Comparison of ENCODE assay signal across 8 mouse cellular contexts in the genomic region with DNA sequence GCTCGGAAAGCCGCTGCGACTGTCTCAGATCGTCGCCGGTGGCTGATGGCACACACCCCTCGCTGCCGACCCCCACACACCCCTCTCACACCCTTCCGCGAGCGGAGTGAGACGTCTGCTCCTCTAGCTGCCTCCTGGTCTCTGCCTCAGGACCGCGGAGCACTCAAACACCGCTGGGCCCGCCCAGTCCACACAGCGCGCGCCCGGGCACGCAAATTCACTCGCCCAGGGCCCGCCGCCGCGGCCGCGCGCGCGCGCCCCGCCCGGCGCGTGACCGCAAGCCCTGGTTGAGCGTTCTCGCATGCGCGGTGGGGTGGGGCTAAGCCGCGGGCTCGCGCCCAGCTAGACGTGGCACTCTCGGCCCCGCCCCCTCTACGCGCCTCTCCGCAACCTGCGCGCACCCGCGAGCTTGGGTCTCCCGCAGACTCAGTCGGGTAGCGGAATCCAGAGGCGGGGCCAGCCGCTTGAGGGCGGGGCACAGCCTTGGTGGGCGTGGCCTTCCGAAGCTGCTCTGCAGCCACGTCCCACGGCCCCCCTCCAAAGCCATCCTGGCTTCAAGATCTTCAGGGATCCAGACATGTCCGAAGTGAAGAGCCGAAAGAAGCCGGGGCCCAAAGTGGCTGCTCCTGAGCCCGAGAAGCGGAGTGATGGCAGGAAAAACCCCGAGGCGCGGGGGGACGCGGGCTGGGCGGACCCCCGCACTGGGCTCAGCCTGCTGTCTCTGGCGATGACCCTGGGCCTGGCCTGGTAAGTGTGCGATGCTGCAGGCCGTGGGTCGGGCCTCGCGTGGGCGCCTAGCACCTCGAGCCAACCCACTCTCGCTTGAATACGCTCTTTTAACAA. TPM values are rescaled to one million over a fixed set of nuclear protein-coding genes. Genes with fewer than 3 reads are reported as not detected.
DNase-seq lines count a peak whose midpoint lies in the region; ATAC-seq and TF ChIP-seq lines count a peak whose summit lies in the region.

Gene Apaf1 (minus strand): TSS at position 221 of the 843 bp plus-strand sequence.
Gene Ikbip (plus strand): TSS at position 391 of the 843 bp plus-strand sequence.

- peak within 1 kb of the TSS; percentile 77 for H3K4me2 ChIP-seq in forebrain, embryonic 16.5 days (ENCODE audit: low read length)
- peak within 1 kb of the TSS; percentile 78 for H3K4me2 ChIP-seq in lung, embryonic 14.5 days

- peaks cover 10% of the 10 kb centered on the region for H3K4me1 ChIP-seq in G1E (ENCODE audit: insufficient read depth, low read depth, low read length)
- peaks cover 6% of the 10 kb centered on the region for H3K4me1 ChIP-seq in forebrain, embryonic 16.5 days (replicated peaks; ENCODE audit: control insufficient read depth, insufficient read depth, low read length)
- no peaks in the 10 kb centered on the region for H3K4me1 ChIP-seq in lung, embryonic 14.5 days (ENCODE audit: insufficient read depth)
- H3K4me1 ChIP-seq in olfactory bulb, adult 2 months (ENCODE audit: control insufficient read depth, insufficient read depth, low read length): no peaks in the 10 kb centered on the region
- H3K4me1 ChIP-seq in thymus, adult 2 months (replicated peaks; ENCODE audit: control insufficient read depth, insufficient read depth, low read length): peaks cover 3% of the 10 kb centered on the region; the same call in 1 of the 2 replicates

- TF ChIP-seq POLR2A in olfactory bulb, adult 2 months (IDR thresholded peaks at IDR 0.05; ENCODE audit: insufficient read depth, low read depth, low read length): peak; percentile 69
- TF ChIP-seq POLR2A in thymus, adult 2 months (IDR thresholded peaks at IDR 0.05; ENCODE audit: control insufficient read depth, extremely low read depth, insufficient read depth, low read length, poor library complexity): peak; percentile 54; the same call in 1 of the 2 replicates

- no peak for TF ChIP-seq CTCF in G1E (IDR thresholded peaks at IDR 0.05; ENCODE audit: low read depth, low read length)
- no peak for TF ChIP-seq CTCF in layer of hippocampus, adult 2 months (conservative IDR thresholded peaks at IDR 0.05)
- TF ChIP-seq CTCF in lung, embryonic 14.5 days (IDR thresholded peaks at IDR 0.05; ENCODE audit: low read depth): no peak
- TF ChIP-seq CTCF in olfactory bulb, adult 2 months (IDR thresholded peaks at IDR 0.05; ENCODE audit: insufficient read depth, low read depth, low read length): no peak
- peak; percentile 63; the same call in 1 of the 2 replicates for TF ChIP-seq CTCF in thymus, adult 2 months (IDR thresholded peaks at IDR 0.05; ENCODE audit: borderline replicate concordance, control insufficient read depth, extremely low read depth, insufficient read depth, low read length, poor library complexity)

- peak within 1 kb of the TSS; percentile 98 for H3K4me3 ChIP-seq in G1E (ENCODE audit: low read depth, low read length)
- H3K4me3 ChIP-seq in forebrain, embryonic 16.5 days (replicated peaks; ENCODE audit: low read length): peak within 1 kb of the TSS; percentile 89
- peak within 1 kb of the TSS; percentile 95 for H3K4me3 ChIP-seq in layer of hippocampus, adult 2 months
- H3K4me3 ChIP-seq in lung, embryonic 14.5 days (ENCODE audit: low read depth, low read length): peak within 1 kb of the TSS; percentile 95
- peak within 1 kb of the TSS; percentile 83 for H3K4me3 ChIP-seq in olfactory bulb, adult 2 months (ENCODE audit: insufficient read depth, low read depth, low read length)
- H3K4me3 ChIP-seq in thymus, adult 2 months (ENCODE audit: control insufficient read depth, insufficient read depth, low read length): peak within 1 kb of the TSS; percentile 87

- DNase-seq in G1E (ENCODE audit: low spot score): peak; percentile 86
- DNase-seq in cerebellum, adult 18-20 months: peak; percentile 99 to 100
- peak; percentile 100 for DNase-seq in heart, postnatal 36 days
- DNase-seq in layer of hippocampus, adult 2 months (ENCODE audit: low spot score in 2 of 2): peak; percentile 99 to 100
- DNase-seq in lung, embryonic 14.5 days: peak; percentile 99
- peak; percentile 100 for DNase-seq in thymus, adult 2 months

- no peaks in the 10 kb centered on the region for H3K27me3 ChIP-seq in G1E (ENCODE audit: insufficient read depth, low read length)
- H3K27me3 ChIP-seq in forebrain, embryonic 16.5 days (replicated peaks; ENCODE audit: control insufficient read depth, insufficient read depth, low read length): no peaks in the 10 kb centered on the region
- no peaks in the 10 kb centered on the region for H3K27me3 ChIP-seq in lung, embryonic 14.5 days (ENCODE audit: insufficient read depth, low read length)
- H3K27me3 ChIP-seq in thymus, adult 2 months (ENCODE audit: control insufficient read depth, insufficient read depth, low read length): no peaks in the 10 kb centered on the region

- intact Hi-C loops in heart, postnatal 36 days (cut with DNase I): loop anchor here (2.0 kb wide), 1 partner anchor 40 kb away; no protein-coding TSS in a partner anchor

- H3K27ac ChIP-seq in forebrain, embryonic 16.5 days (ENCODE audit: low read length): peak within 1 kb of the TSS; percentile 85
- H3K27ac ChIP-seq in layer of hippocampus, adult 2 months: peak within 1 kb of the TSS; percentile 86
- peak within 1 kb of the TSS; percentile 84 for H3K27ac ChIP-seq in lung, embryonic 14.5 days (ENCODE audit: low read depth)
- no peak within 1 kb of the TSS for H3K27ac ChIP-seq in olfactory bulb, adult 2 months (ENCODE audit: insufficient read depth, low read depth, low read length)
- peak within 1 kb of the TSS; percentile 18; the same call in 1 of the 2 replicates for H3K27ac ChIP-seq in thymus, adult 2 months (ENCODE audit: control insufficient read depth, insufficient read depth, low read length)

- H3K9ac ChIP-seq in forebrain, embryonic 16.5 days (replicated peaks; ENCODE audit: low read depth, low read length): peak within 1 kb of the TSS; percentile 87
- peak within 1 kb of the TSS; percentile 85 for H3K9ac ChIP-seq in lung, embryonic 14.5 days

- peak; percentile 87 for ATAC-seq in G1E (ENCODE audit: extremely low read depth, insufficient number of reproducible peaks, low FRiP score, poor library complexity, severe bottlenecking)
- peak; percentile 94 for ATAC-seq in forebrain, embryonic 16.5 days
- ATAC-seq in lung, embryonic 14.5 days (ENCODE audit: insufficient read depth): peak; percentile 96

- under 1% methylated on average over 86 of the region's 87 CpGs for WGBS in forebrain, embryonic 16.5 days
- WGBS in lung, embryonic 14.5 days: under 1% methylated on average over 87 of the region's 87 CpGs
- WGBS in olfactory bulb, adult 2 months: under 1% methylated on average over 87 of the region's 87 CpGs
- whole genome bisulfite sequencing in thymus, adult 2 months: under 1% methylated on average over 87 of the region's 87 CpGs

- peaks cover 13% of the 10 kb centered on the region for H3K36me3 ChIP-seq in G1E (replicated peaks)
- no peaks in the 10 kb centered on the region for H3K36me3 ChIP-seq in forebrain, embryonic 16.5 days (ENCODE audit: control insufficient read depth, insufficient read depth)
- peaks cover 13% of the 10 kb centered on the region for H3K36me3 ChIP-seq in lung, embryonic 14.5 days (ENCODE audit: insufficient read depth)
- H3K36me3 ChIP-seq in thymus, adult 2 months (ENCODE audit: control insufficient read depth, insufficient read depth, low read length): peaks cover 5% of the 10 kb centered on the region

- no peaks in the 10 kb centered on the region for H3K9me3 ChIP-seq in G1E (replicated peaks)
- H3K9me3 ChIP-seq in forebrain, embryonic 16.5 days (ENCODE audit: control insufficient read depth, low read length): no peaks in the 10 kb centered on the region
- no peaks in the 10 kb centered on the region for H3K9me3 ChIP-seq in lung, embryonic 14.5 days (ENCODE audit: low read depth, low read length)

RNA-seq across cellular contexts. Expression of gene Apaf1, which starts in this region (rescaled TPM):
- total RNA-seq in G1E (2014; fragmentation: Nextera tagmentation) (39.3 and 42.7 TPM in 2 replicates), G1E (2017) (40.6 and 42.8 TPM in 2 replicates)
- 17.4 and 19.0 TPM in 2 replicates for polyA plus RNA-seq in G1E (2012)
- 21.8 and 23.9 TPM in 2 replicates for polyA plus RNA-seq in forebrain, embryonic 16.5 days (2015; fragmentation: Nextera tagmentation; extraction: Ambion mirVana)
- total RNA-seq in heart, postnatal 36 days (2021): 1 to 10 TPM; 7.8 to 8.2 TPM
- total RNA-seq in layer of hippocampus, adult 2 months (2021): 10 to 100 TPM; 12.7 to 15.4 TPM
- 26.9 and 27.1 TPM in 2 replicates for polyA plus RNA-seq in lung, embryonic 14.5 days (2014; fragmentation: Nextera tagmentation; extraction: Ambion mirVana)
- not detected in 2 replicates for polyA plus RNA-seq in olfactory bulb, adult 2 months (2012; ENCODE audit: insufficient read depth, insufficient read length, low replicate concordance, missing spikeins)
- 18.1 and 20.9 TPM in 2 replicates for polyA plus RNA-seq in thymus, adult 2 months (2012; rRNA removed)

RNA-seq across cellular contexts. Expression of gene Ikbip, which starts in this region (rescaled TPM):
- total RNA-seq in G1E (2014; fragmentation: Nextera tagmentation): 6.4 and 8.6 TPM in 2 replicates
- 8.7 and 10.4 TPM in 2 replicates for total RNA-seq in G1E (2017)
- 1.4 TPM in 2 replicates for polyA plus RNA-seq in G1E (2012)
- 12.1 and 12.9 TPM in 2 replicates for polyA plus RNA-seq in forebrain, embryonic 16.5 days (2015; fragmentation: Nextera tagmentation; extraction: Ambion mirVana)
- total RNA-seq in heart, postnatal 36 days (2021): 10 to 100 TPM; 16.7 to 19.5 TPM
- total RNA-seq in layer of hippocampus, adult 2 months (2021): 10 to 100 TPM; 16.3 to 17.2 TPM
- polyA plus RNA-seq in lung, embryonic 14.5 days (2014; fragmentation: Nextera tagmentation; extraction: Ambion mirVana): 48.8 and 51.4 TPM in 2 replicates
- not detected in 2 replicates for polyA plus RNA-seq in olfactory bulb, adult 2 months (2012; ENCODE audit: insufficient read depth, insufficient read length, low replicate concordance, missing spikeins)
- polyA plus RNA-seq in thymus, adult 2 months (2012; rRNA removed): 0.93 and 0.94 TPM in 2 replicates

Comparison
In these comparisons a context has a peak if more than half of its experiments do, and no peak if none do; other contexts are left out.
1. RNA of gene Apaf1 (polyA plus RNA-seq): 26.9 to 27.1 TPM in lung, embryonic 14.5 days, 21.8 to 23.9 TPM in forebrain, embryonic 16.5 days, 18.1 to 20.9 TPM in thymus, adult 2 months and 17.4 to 19.0 TPM in G1E; not detected in olfactory bulb, adult 2 months; every median in the first group is over 10 times any median in the second.
2. Peak in every context shown above with its lines, with median percentiles within 50 percentile points of each other: ATAC-seq, DNase-seq and H3K4me3 ChIP-seq.